In the genomic region with DNA sequence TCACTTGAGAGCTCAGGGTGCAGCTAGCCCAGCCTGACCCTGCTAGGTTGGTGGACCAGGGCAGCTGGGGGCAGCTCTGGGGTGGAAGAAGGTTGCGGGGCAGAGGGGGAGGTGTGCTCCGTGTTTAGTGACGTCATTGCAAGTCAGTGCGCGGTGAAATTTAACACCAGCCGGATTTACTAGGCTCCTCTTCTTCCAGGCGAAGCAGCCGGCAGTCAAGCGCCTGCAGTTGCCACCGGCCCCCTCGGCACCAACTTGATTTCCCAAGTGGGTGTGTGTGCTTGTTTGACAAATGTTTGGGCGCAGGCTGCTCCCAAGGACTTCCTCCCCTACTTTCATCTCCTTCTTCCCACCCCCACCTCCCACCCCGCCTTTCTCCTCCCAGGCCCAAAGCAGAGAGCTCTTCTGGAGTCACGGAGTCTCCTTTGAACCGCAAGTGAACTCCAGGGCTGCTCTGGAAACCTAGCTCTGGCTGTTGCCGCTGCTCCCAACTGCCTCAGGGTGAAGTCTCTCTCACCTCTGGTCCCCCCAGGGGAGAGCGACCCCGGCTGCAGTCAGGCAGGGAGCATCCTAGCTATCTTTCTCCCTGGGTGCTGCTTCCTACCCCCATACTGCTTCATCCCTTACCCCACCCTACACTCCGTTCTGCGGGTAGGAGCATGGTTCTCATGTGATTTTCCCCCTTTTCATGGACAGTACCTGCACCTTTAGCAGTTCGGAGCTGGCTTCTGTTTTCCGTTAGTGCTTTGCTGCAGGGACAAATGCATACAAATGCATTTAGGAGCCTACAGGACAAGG, we compare ENCODE assay signal across 8 mouse cellular contexts. TPM values are rescaled to one million over a fixed set of nuclear protein-coding genes. Genes with fewer than 3 reads are reported as not detected.
A peak's percentile ranks its signal among the peaks of the same experiment; 100 is the strongest.
DNase-seq lines count a peak whose midpoint lies in the region; ATAC-seq lines count a peak whose summit lies in the region.

A gene (plus strand): TSS at position 136 of the 798 bp plus-strand sequence.

- peaks cover 23% of the 10 kb centered on the region for H3K4me1 ChIP-seq in kidney, embryonic 14.5 days (ENCODE audit: control insufficient read depth, insufficient read depth, low read length)
- peaks cover 21% of the 10 kb centered on the region for H3K4me1 ChIP-seq in heart, embryonic 13.5 days
- H3K4me1 ChIP-seq in limb, embryonic 11.5 days (ENCODE audit: control insufficient read depth, insufficient read depth, low read length): peaks cover 8% of the 10 kb centered on the region; the same call in 1 of the 2 replicates

- H3K9me3 ChIP-seq in kidney, embryonic 14.5 days (ENCODE audit: control insufficient read depth, low read length): no peaks in the 10 kb centered on the region
- no peaks in the 10 kb centered on the region for H3K9me3 ChIP-seq in heart, embryonic 13.5 days
- H3K9me3 ChIP-seq in limb, embryonic 11.5 days (ENCODE audit: control insufficient read depth, low read length): no peaks in the 10 kb centered on the region

- H3K4me3 ChIP-seq in kidney, embryonic 14.5 days (ENCODE audit: low read length): peak within 1 kb of the TSS; percentile 43
- H3K4me3 ChIP-seq in heart, embryonic 13.5 days: peak within 1 kb of the TSS; percentile 56
- peak within 1 kb of the TSS; percentile 28 for H3K4me3 ChIP-seq in limb, embryonic 11.5 days (ENCODE audit: low read depth, low read length)

- no peaks in the 10 kb centered on the region for H3K36me3 ChIP-seq in kidney, embryonic 14.5 days (ENCODE audit: control insufficient read depth, insufficient read depth, low read length)
- H3K36me3 ChIP-seq in heart, embryonic 13.5 days: no peaks in the 10 kb centered on the region
- no peaks in the 10 kb centered on the region for H3K36me3 ChIP-seq in limb, embryonic 11.5 days (ENCODE audit: control insufficient read depth, insufficient read depth, low read length)

- under 1% methylated on average over 21 of the region's 22 CpGs for WGBS in kidney, embryonic 14.5 days
- WGBS in heart, embryonic 13.5 days: under 1% methylated on average over 22 of the region's 22 CpGs
- under 1% methylated on average over 22 of the region's 22 CpGs for WGBS in limb, embryonic 11.5 days

- H3K4me2 ChIP-seq in kidney, embryonic 14.5 days (replicated peaks; ENCODE audit: low read depth, low read length): peak within 1 kb of the TSS; percentile 90
- peak within 1 kb of the TSS; percentile 94 for H3K4me2 ChIP-seq in heart, embryonic 13.5 days
- H3K4me2 ChIP-seq in limb, embryonic 11.5 days (ENCODE audit: low read depth, severe bottlenecking): peak within 1 kb of the TSS; percentile 90

- H3K27me3 ChIP-seq in kidney, embryonic 14.5 days (ENCODE audit: control insufficient read depth, insufficient read depth, low read length): no peaks in the 10 kb centered on the region; the same call in 1 of the 2 replicates
- H3K27me3 ChIP-seq in heart, embryonic 13.5 days (replicated peaks): peaks cover 10% of the 10 kb centered on the region
- no peaks in the 10 kb centered on the region for H3K27me3 ChIP-seq in limb, embryonic 11.5 days (ENCODE audit: control insufficient read depth, insufficient read depth, low read length)

- H3K9ac ChIP-seq in kidney, embryonic 14.5 days (ENCODE audit: low read depth, low read length): peak within 1 kb of the TSS; percentile 54
- H3K9ac ChIP-seq in heart, embryonic 13.5 days: peak within 1 kb of the TSS; percentile 69
- peak within 1 kb of the TSS; percentile 24 for H3K9ac ChIP-seq in limb, embryonic 11.5 days (ENCODE audit: low read length)

- ATAC-seq in kidney, embryonic 14.5 days (ENCODE audit: low FRiP score, low TSS enrichment): peak; percentile 72
- no peak for ATAC-seq in heart, embryonic 13.5 days (ENCODE audit: extremely low read depth, insufficient number of reproducible peaks, low FRiP score, low TSS enrichment)
- ATAC-seq in limb, embryonic 11.5 days (ENCODE audit: insufficient number of reproducible peaks, low FRiP score, low TSS enrichment, low read depth): peak; percentile 81
- ATAC-seq in activated CD4-positive, CD25-positive, alpha-beta regulatory T cell, adult 4 months: no peak

- no peak for DNase-seq in kidney, adult 11 months
- peak; percentile 77 for DNase-seq in embryo, embryonic 10.5 days (ENCODE audit: low spot score)
- peak; percentile 72 for DNase-seq in limb, embryonic 11.5 days (ENCODE audit: low spot score)
- peak; percentile 65 for DNase-seq in neural tube, embryonic 10.5 days (ENCODE audit: extremely low spot score, low spot score)
- no peak for DNase-seq in thymus, postnatal 36 days

- no peak within 1 kb of the TSS for H3K27ac ChIP-seq in kidney, embryonic 14.5 days (ENCODE audit: low read depth, low read length)
- H3K27ac ChIP-seq in heart, embryonic 13.5 days (replicated peaks): no peak within 1 kb of the TSS
- H3K27ac ChIP-seq in limb, embryonic 11.5 days (replicated peaks; ENCODE audit: low read depth, low read length): no peak within 1 kb of the TSS

RNA-seq across cellular contexts. Expression of the gene that starts here (rescaled TPM):
- polyA plus RNA-seq in kidney, embryonic 14.5 days (2014; fragmentation: Nextera tagmentation; extraction: Ambion mirVana): 2.0 and 2.1 TPM in 2 replicates
- 0.91 and 1.3 TPM in 2 replicates for polyA plus RNA-seq in heart, embryonic 13.5 days (2015; fragmentation: Nextera tagmentation; extraction: Ambion mirVana)
- polyA plus RNA-seq in limb, embryonic 11.5 days (2014; fragmentation: Nextera tagmentation; extraction: Ambion mirVana): 1.2 and 1.4 TPM in 2 replicates
- polyA plus RNA-seq in activated CD4-positive, CD25-positive, alpha-beta regulatory T cell, adult 4 months (2017; shearing (Covaris generic)): not detected

Comparison
In these comparisons a context has a peak if more than half of its experiments do, and no peak if none do; other contexts are left out.
1. ATAC-seq: peak in kidney, embryonic 14.5 days (single experiment) and limb, embryonic 11.5 days (single experiment); none in heart, embryonic 13.5 days (single experiment) and activated CD4-positive, CD25-positive, alpha-beta regulatory T cell, adult 4 months (single experiment).
2. DNase-seq: peak in embryo, embryonic 10.5 days (single experiment), limb, embryonic 11.5 days (single experiment) and neural tube, embryonic 10.5 days (single experiment); none in kidney, adult 11 months (single experiment) and thymus, postnatal 36 days (0 of 2).
3. Peak in every context shown above with its lines, with median percentiles within 50 percentile points of each other: H3K4me2 ChIP-seq, H3K4me3 ChIP-seq and H3K9ac ChIP-seq.